36 mouse cellular contexts compared by ENCODE assay signal in genomic region chr17:28590596-28590995, GRCm38 (mm10). TPM values are rescaled to one million over a fixed set of nuclear protein-coding genes. Genes with fewer than 3 reads are reported as not detected.
DNase-seq lines count a peak whose midpoint lies in the region; ATAC-seq and TF ChIP-seq lines count a peak whose summit lies in the region.
"Had no signal": no experiment of that assay in that cellular context is flagged by ENCODE, and none has a peak within 500 bp of the region (broad histone marks: within the 10 kb centered on the region; RNA-seq: fewer than 3 reads in every experiment).

No protein-coding gene starts in this region.

- DNase-seq in heart, adult 18-20 months, result no peak
- DNase-seq in lung, postnatal 0 days (ENCODE audit: low spot score), result peak; percentile 15
- no peak for DNase-seq in lung, postnatal 14 days
- DNase-seq in MEL (ENCODE audit: low read depth, low spot score), result peak; percentile 55
- DNase-seq in urinary bladder, adult 18-20 months (ENCODE audit: low spot score in 2 of 2), result no peak
- DNase-seq in lung, adult 18-20 months, result no peak
- DNase-seq: adrenal gland, adult 2 months; adrenal gland, postnatal 14 days; cerebellum, adult 11 months; cerebellum, adult 2 months; cerebellum, adult 9-11 months; cerebellum, postnatal 25 days; forebrain, postnatal 0 days; gastrocnemius, adult 2 months; gastrocnemius, postnatal 14 days; kidney, adult 18-20 months had no signal

- no peak for TF ChIP-seq RAD21 in MEL (IDR thresholded peaks at IDR 0.05; ENCODE audit: low read depth, low read length)

- peaks cover 21% of the 10 kb centered on the region for H3K4me1 ChIP-seq in heart, embryonic 16.5 days (ENCODE audit: control insufficient read depth, insufficient read depth, low read length)
- no peaks in the 10 kb centered on the region for H3K4me1 ChIP-seq in lung, postnatal 0 days (ENCODE audit: insufficient read depth, low read depth, low read length)
- H3K4me1 ChIP-seq in MEL (ENCODE audit: control insufficient read depth in 1 of 2, insufficient read depth in 2 of 2, low read length in 2 of 2), result peaks cover 30 to 32% of the 10 kb centered on the region in 2 experiments
- H3K4me1 ChIP-seq: embryonic facial prominence, embryonic 12.5 days had no signal

- no peaks in the 10 kb centered on the region for H3K79me2 ChIP-seq in MEL (ENCODE audit: control insufficient read depth, insufficient read depth, low read length, poor library complexity)

- no peaks in the 10 kb centered on the region for H3K9me3 ChIP-seq in heart, embryonic 16.5 days (replicated peaks; ENCODE audit: control insufficient read depth, low read length)
- no peaks in the 10 kb centered on the region for H3K9me3 ChIP-seq in lung, postnatal 0 days (ENCODE audit: low read length)
- no peaks in the 10 kb centered on the region for H3K9me3 ChIP-seq in MEL (replicated peaks; ENCODE audit: insufficient read depth, low read length)
- H3K9me3 ChIP-seq: embryonic facial prominence, embryonic 12.5 days; embryonic facial prominence, embryonic 15.5 days had no signal

- no peaks in the 10 kb centered on the region for H3K27me3 ChIP-seq in heart, embryonic 16.5 days (ENCODE audit: control insufficient read depth, insufficient read depth, low read length)
- H3K27me3 ChIP-seq in lung, postnatal 0 days (replicated peaks; ENCODE audit: insufficient read depth, low read length), result no peaks in the 10 kb centered on the region
- no peaks in the 10 kb centered on the region for H3K27me3 ChIP-seq in MEL (ENCODE audit: control insufficient read depth in 1 of 2, insufficient read depth in 2 of 2, low read length in 2 of 2)
- H3K27me3 ChIP-seq: embryonic facial prominence, embryonic 12.5 days; embryonic facial prominence, embryonic 15.5 days had no signal

- TF ChIP-seq POLR2A in MEL (IDR thresholded peaks at IDR 0.05; ENCODE audit: control insufficient read depth in 1 of 2, insufficient read depth in 1 of 2, low read depth in 1 of 2, low read length in 2 of 2, poor library complexity in 1 of 2), result no peak

- H3K9ac ChIP-seq in heart, embryonic 16.5 days (ENCODE audit: low read length), result no peak overlapping the region
- no peak overlapping the region for H3K9ac ChIP-seq in lung, postnatal 0 days (replicated peaks; ENCODE audit: low read depth)
- H3K9ac ChIP-seq in MEL (ENCODE audit: control insufficient read depth, low read depth, low read length, poor library complexity, severe bottlenecking), result no peak overlapping the region
- H3K9ac ChIP-seq: embryonic facial prominence, embryonic 12.5 days; embryonic facial prominence, embryonic 15.5 days; forebrain, postnatal 0 days; hindbrain, embryonic 14.5 days had no signal

- no peak for ATAC-seq in heart, embryonic 16.5 days (replicated peaks; ENCODE audit: extremely low read depth, insufficient read depth, low FRiP score)
- no peak; the same call in 1 of the 2 replicates for ATAC-seq in lung, postnatal 0 days
- ATAC-seq: CD4-positive, CD25-positive, alpha-beta regulatory T cell, adult 4 months; forebrain, embryonic 14.5 days; forebrain, postnatal 0 days; hindbrain, postnatal 0 days; inflammation-experienced regulatory T-cells, adult 6 months; intestine, embryonic 16.5 days had no signal

- 76% methylated on average over 3 of the region's 3 CpGs for WGBS in heart, embryonic 16.5 days
- 64% methylated on average over 3 of the region's 3 CpGs for WGBS in lung, postnatal 0 days

- peak overlapping the region; percentile 70 for H3K27ac ChIP-seq in heart, embryonic 16.5 days (ENCODE audit: low read length)
- no peak overlapping the region for H3K27ac ChIP-seq in lung, postnatal 0 days (ENCODE audit: low read length)
- no peak overlapping the region for H3K27ac ChIP-seq in MEL (ENCODE audit: control insufficient read depth, low read depth, low read length)
- H3K27ac ChIP-seq: embryonic facial prominence, embryonic 12.5 days; embryonic facial prominence, embryonic 15.5 days; gastrocnemius, adult 2 months; hindbrain, embryonic 14.5 days; hindbrain, postnatal 0 days had no signal

- H3K4me2 ChIP-seq in heart, embryonic 16.5 days (ENCODE audit: low read depth, low read length), result no peak overlapping the region
- no peak overlapping the region for H3K4me2 ChIP-seq in lung, postnatal 0 days (replicated peaks; ENCODE audit: low read depth, low read length)
- H3K4me2 ChIP-seq: embryonic facial prominence, embryonic 12.5 days; embryonic facial prominence, embryonic 15.5 days; heart, embryonic 11.5 days; hindbrain, embryonic 14.5 days had no signal

- no peak for TF ChIP-seq CTCF in lung, postnatal 0 days (IDR thresholded peaks at IDR 0.05)
- TF ChIP-seq CTCF in MEL (IDR thresholded peaks at IDR 0.05 in 2 of 3, conservative IDR thresholded peaks at IDR 0.05 in 1 of 3; ENCODE audit: control insufficient read depth in 1 of 3, insufficient read depth in 1 of 3, low read depth in 2 of 3, low read length in 3 of 3, poor library complexity in 1 of 3, severe bottlenecking in 1 of 3), result no peak

- H3K4me3 ChIP-seq in heart, embryonic 16.5 days (ENCODE audit: low read length), result no peak overlapping the region
- no peak overlapping the region for H3K4me3 ChIP-seq in lung, postnatal 0 days (ENCODE audit: low read depth, low read length)
- no peak overlapping the region for H3K4me3 ChIP-seq in MEL (ENCODE audit: control insufficient read depth in 1 of 2, insufficient read depth in 1 of 2, low read depth in 2 of 2, low read length in 2 of 2)
- H3K4me3 ChIP-seq: embryonic facial prominence, embryonic 12.5 days; embryonic facial prominence, embryonic 15.5 days; gastrocnemius, adult 2 months had no signal

- TF ChIP-seq EP300 in lung, postnatal 0 days (IDR thresholded peaks at IDR 0.05), result no peak
- TF ChIP-seq EP300 in MEL (IDR thresholded peaks at IDR 0.05; ENCODE audit: low read depth in 1 of 2, low read length in 2 of 2), result no peak

- H3K36me3 ChIP-seq in heart, embryonic 16.5 days (ENCODE audit: control insufficient read depth, insufficient read depth), result peaks cover 42% of the 10 kb centered on the region
- peaks cover 20% of the 10 kb centered on the region for H3K36me3 ChIP-seq in lung, postnatal 0 days (ENCODE audit: insufficient read depth, low read length)
- peaks cover 29 to 47% of the 10 kb centered on the region in 2 experiments for H3K36me3 ChIP-seq in MEL (ENCODE audit: control insufficient read depth in 1 of 2, insufficient read depth in 2 of 2, low read length in 2 of 2)

TF ChIP-seq in MEL, 35 proteins besides CTCF, POLR2A, EP300 and RAD21:
- TF ChIP-seq ETS1 (IDR thresholded peaks at IDR 0.05; ENCODE audit: low read depth, low read length) (peak; percentile 47), GABPA (IDR thresholded peaks at IDR 0.05; ENCODE audit: low read depth, low read length) (no peak), SIN3A (IDR thresholded peaks at IDR 0.05; ENCODE audit: low read length) (peak; percentile 90), MXI1 (IDR thresholded peaks at IDR 0.05; ENCODE audit: low read depth, low read length) (peak; percentile 85)
TF ChIP-seq in MEL: peak in this region for 3.

RNA-seq across cellular contexts. Expression of gene Lhfpl5, which starts 15.2 kb away (rescaled TPM):
- 0.14 and 0.39 TPM in 2 replicates for polyA plus RNA-seq in heart, embryonic 16.5 days (2015; fragmentation: Nextera tagmentation; extraction: Ambion mirVana)
- total RNA-seq in heart, adult 18-20 months (2021), result not detected
- polyA plus RNA-seq in lung, postnatal 0 days (2015; fragmentation: Nextera tagmentation; extraction: Ambion mirVana), result 0.07 and 0.25 TPM in 2 replicates
- not detected in 2 replicates for total RNA-seq in MEL (2012; rRNA removed)
- under 1 TPM in 1 of 2 experiments, not detected in 1; 0.19 TPM for polyA plus RNA-seq in MEL (2012; ENCODE audit: insufficient read depth in 1 of 2, insufficient read length in 2 of 2, low read depth in 1 of 2, low replicate concordance in 2 of 2, missing spikeins in 1 of 2)
- total RNA-seq: common myeloid progenitor, adult 5-6 weeks; gastrocnemius, adult 2 months; gastrocnemius, postnatal 14 days; heart, adult 8-10 months; heart, postnatal 25 days had no signal
- polyA plus RNA-seq: gonadal fat pad, adult 2 months; heart, embryonic 11.5 days had no signal

RNA-seq across cellular contexts. Expression of gene Clps, which starts 30.0 kb away (rescaled TPM):
- 2.2 TPM in 1 of 2 replicates, not detected in the other for polyA plus RNA-seq in heart, embryonic 16.5 days (2015; fragmentation: Nextera tagmentation; extraction: Ambion mirVana)
- total RNA-seq in heart, adult 18-20 months (2021), result not detected
- polyA plus RNA-seq in lung, postnatal 0 days (2015; fragmentation: Nextera tagmentation; extraction: Ambion mirVana), result 0.32 and 0.42 TPM in 2 replicates
- total RNA-seq in MEL (2012; rRNA removed), result not detected in 2 replicates
- polyA plus RNA-seq in MEL (2012; ENCODE audit: insufficient read depth in 1 of 2, insufficient read length in 2 of 2, low read depth in 1 of 2, low replicate concordance in 2 of 2, missing spikeins in 1 of 2), result not detected
- total RNA-seq: adrenal gland, adult 2 months; adrenal gland, postnatal 14 days; common myeloid progenitor, adult 5-6 weeks; forebrain, postnatal 0 days; gastrocnemius, adult 2 months; gastrocnemius, postnatal 14 days; heart, adult 8-10 months; heart, postnatal 25 days; hindbrain, postnatal 0 days had no signal
- polyA plus RNA-seq: C2C12; CD4-positive, CD25-positive, alpha-beta regulatory T cell, adult 4 months; embryonic facial prominence, embryonic 12.5 days; embryonic facial prominence, embryonic 15.5 days; forebrain, embryonic 11.5 days; forebrain, embryonic 14.5 days; forebrain, postnatal 0 days; heart, embryonic 11.5 days; heart, embryonic 14.5 days; hindbrain, embryonic 11.5 days; hindbrain, embryonic 14.5 days; hindbrain, postnatal 0 days; inflammation-experienced regulatory T-cells, adult 6 months had no signal

RNA-seq across cellular contexts. Expression of gene Srpk1, which starts 31.9 kb away (rescaled TPM):
- polyA plus RNA-seq in heart, embryonic 16.5 days (2015; fragmentation: Nextera tagmentation; extraction: Ambion mirVana), result 44.3 and 44.9 TPM in 2 replicates
- 10 to 100 TPM; 33.7 to 36.3 TPM for total RNA-seq in heart, adult 18-20 months (2021)
- 37.1 and 41.9 TPM in 2 replicates for polyA plus RNA-seq in lung, postnatal 0 days (2015; fragmentation: Nextera tagmentation; extraction: Ambion mirVana)
- 125 and 138 TPM in 2 replicates for total RNA-seq in MEL (2012; rRNA removed)
- 100 to 1,000 TPM; 119 to 211 TPM for polyA plus RNA-seq in MEL (2012; ENCODE audit: insufficient read depth in 1 of 2, insufficient read length in 2 of 2, low read depth in 1 of 2, low replicate concordance in 2 of 2, missing spikeins in 1 of 2)

RNA-seq across cellular contexts. Expression of gene Clpsl2, which starts 41.4 kb away (rescaled TPM):
- not detected in 2 replicates for polyA plus RNA-seq in heart, embryonic 16.5 days (2015; fragmentation: Nextera tagmentation; extraction: Ambion mirVana)
- total RNA-seq in heart, adult 18-20 months (2021), result not detected
- polyA plus RNA-seq in lung, postnatal 0 days (2015; fragmentation: Nextera tagmentation; extraction: Ambion mirVana), result not detected in 2 replicates
- not detected in 2 replicates for total RNA-seq in MEL (2012; rRNA removed)
- not detected for polyA plus RNA-seq in MEL (2012; ENCODE audit: insufficient read depth in 1 of 2, insufficient read length in 2 of 2, low read depth in 1 of 2, low replicate concordance in 2 of 2, missing spikeins in 1 of 2)
- total RNA-seq: adrenal gland, adult 2 months; adrenal gland, postnatal 14 days; adrenal gland, postnatal 4 days; common myeloid progenitor, adult 5-6 weeks; forebrain, postnatal 0 days; gastrocnemius, adult 2 months; gastrocnemius, postnatal 14 days; heart, adult 8-10 months; heart, postnatal 25 days; hindbrain, postnatal 0 days had no signal
- polyA plus RNA-seq: adrenal gland, adult 2 months; C2C12; CD4-positive, CD25-positive, alpha-beta regulatory T cell, adult 4 months; cerebellum, adult 2 months; embryonic facial prominence, embryonic 12.5 days; embryonic facial prominence, embryonic 15.5 days; forebrain, embryonic 11.5 days; forebrain, embryonic 14.5 days; forebrain, postnatal 0 days; frontal cortex, adult 2 months; heart, embryonic 11.5 days; heart, embryonic 14.5 days; hindbrain, embryonic 11.5 days; hindbrain, embryonic 14.5 days; hindbrain, postnatal 0 days; inflammation-experienced regulatory T-cells, adult 6 months; intestine, embryonic 16.5 days had no signal

RNA-seq across cellular contexts. Expression of gene Armc12, which starts 60.0 kb away (rescaled TPM):
- not detected in 2 replicates for polyA plus RNA-seq in heart, embryonic 16.5 days (2015; fragmentation: Nextera tagmentation; extraction: Ambion mirVana)
- not detected for total RNA-seq in heart, adult 18-20 months (2021)
- polyA plus RNA-seq in lung, postnatal 0 days (2015; fragmentation: Nextera tagmentation; extraction: Ambion mirVana), result not detected in 2 replicates
- total RNA-seq in MEL (2012; rRNA removed), result not detected in 2 replicates
- under 1 TPM in 1 of 2 experiments, not detected in 1; 0.15 TPM for polyA plus RNA-seq in MEL (2012; ENCODE audit: insufficient read depth in 1 of 2, insufficient read length in 2 of 2, low read depth in 1 of 2, low replicate concordance in 2 of 2, missing spikeins in 1 of 2)
- total RNA-seq: adrenal gland, adult 2 months; adrenal gland, postnatal 14 days; common myeloid progenitor, adult 5-6 weeks; forebrain, postnatal 0 days; gastrocnemius, adult 2 months; gastrocnemius, postnatal 14 days; heart, adult 8-10 months; heart, postnatal 25 days; hindbrain, postnatal 0 days had no signal
- polyA plus RNA-seq: adrenal gland, adult 2 months; C2C12; CD4-positive, CD25-positive, alpha-beta regulatory T cell, adult 4 months; cerebellum, adult 2 months; embryonic facial prominence, embryonic 12.5 days; embryonic facial prominence, embryonic 15.5 days; forebrain, embryonic 11.5 days; forebrain, embryonic 14.5 days; forebrain, postnatal 0 days; frontal cortex, adult 2 months; heart, embryonic 11.5 days; heart, embryonic 14.5 days; hindbrain, embryonic 11.5 days; hindbrain, embryonic 14.5 days; hindbrain, postnatal 0 days; intestine, embryonic 16.5 days had no signal

Comparison
In these comparisons a context has a peak if more than half of its experiments do, and no peak if none do; other contexts are left out.
1. DNase-seq: peak in lung, postnatal 0 days (single experiment) and MEL (single experiment); none in heart, adult 18-20 months (0 of 2), lung, postnatal 14 days (single experiment), urinary bladder, adult 18-20 months (0 of 2) and lung, adult 18-20 months (0 of 2).